Mouse (Mus musculus): Measurements from ENCODE around the gene Usf1.

Gene Usf1

DNA sequence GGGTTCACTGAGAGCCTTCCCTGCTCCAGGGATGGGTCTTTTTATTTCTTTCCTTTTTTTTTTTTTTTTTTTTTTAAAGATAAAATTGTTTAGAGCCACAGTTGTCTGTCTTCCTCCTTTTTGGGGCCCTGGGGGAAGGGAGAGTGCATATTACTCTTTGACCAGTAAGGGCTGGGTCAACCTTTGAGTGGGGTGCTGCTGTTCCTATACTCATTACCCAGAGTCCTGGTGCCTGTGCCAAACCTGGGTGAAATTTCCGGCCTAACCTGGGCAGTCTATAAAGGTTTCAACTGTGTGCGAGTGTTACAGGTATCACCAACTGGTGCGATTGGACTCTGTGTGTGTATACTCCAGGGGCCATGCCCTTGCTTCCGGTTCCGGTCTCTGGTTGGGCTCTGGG, 7.5 kb downstream of the Usf1 start, which contains the start of gene Tstd1:
TSS of gene Tstd1 (plus strand) at position 213 of the 400 bp plus-strand sequence.
- DNase-seq (ENCODE audit: low spot score in 2 of 2) = no peak

DNA sequence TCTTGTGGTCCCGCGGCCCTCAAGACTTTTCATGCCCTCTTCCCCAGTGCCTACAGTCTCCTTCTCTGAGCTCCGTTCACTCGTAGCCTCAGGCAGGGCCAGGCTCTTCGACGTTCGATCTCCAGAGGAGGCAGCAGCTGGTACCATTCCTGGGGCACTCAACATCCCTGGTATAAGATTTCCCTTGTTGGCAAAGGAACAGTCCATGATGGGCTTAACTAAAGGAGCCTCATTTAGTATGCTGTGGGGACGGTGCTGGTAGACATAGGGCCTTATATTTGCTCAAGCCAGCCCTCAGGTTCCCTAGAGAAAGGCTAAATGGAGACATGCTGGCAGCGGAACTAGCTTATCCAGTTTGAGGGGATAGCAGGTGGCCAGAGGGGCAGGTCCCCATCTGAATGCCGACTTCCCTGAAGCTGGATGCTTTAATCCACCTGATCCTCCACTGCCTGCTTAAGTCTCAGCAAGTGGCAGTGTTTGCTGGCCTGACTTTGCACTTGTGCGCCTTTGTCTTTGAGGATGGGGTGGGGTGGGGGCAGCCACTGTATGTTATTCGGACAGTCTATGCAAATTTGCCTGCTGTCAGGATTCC, 8.3 kb downstream of the Usf1 start:
- DNase-seq (ENCODE audit: low spot score in 2 of 2) = no peak

DNA sequence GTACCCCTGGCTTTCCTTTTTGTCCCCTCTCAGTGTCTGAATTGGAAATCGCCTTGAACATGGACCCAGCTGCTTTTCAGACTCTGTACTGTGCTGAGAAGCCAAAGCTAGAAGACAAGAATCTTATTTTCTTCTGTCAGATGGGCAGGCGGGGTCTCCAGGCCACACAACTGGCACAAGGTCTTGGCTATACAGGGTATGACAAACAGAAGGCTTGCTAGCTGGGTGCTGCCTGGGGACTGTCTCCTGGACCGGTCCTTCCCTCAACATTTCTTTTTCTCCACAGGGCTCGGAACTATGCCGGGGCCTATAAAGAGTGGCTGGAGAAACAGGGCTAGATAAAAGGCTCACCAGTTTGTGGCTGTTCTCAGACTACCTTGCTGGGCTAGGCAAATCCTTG, 8.8 kb downstream of the Usf1 start:
- DNase-seq (ENCODE audit: low spot score in 2 of 2) = no peak

DNA sequence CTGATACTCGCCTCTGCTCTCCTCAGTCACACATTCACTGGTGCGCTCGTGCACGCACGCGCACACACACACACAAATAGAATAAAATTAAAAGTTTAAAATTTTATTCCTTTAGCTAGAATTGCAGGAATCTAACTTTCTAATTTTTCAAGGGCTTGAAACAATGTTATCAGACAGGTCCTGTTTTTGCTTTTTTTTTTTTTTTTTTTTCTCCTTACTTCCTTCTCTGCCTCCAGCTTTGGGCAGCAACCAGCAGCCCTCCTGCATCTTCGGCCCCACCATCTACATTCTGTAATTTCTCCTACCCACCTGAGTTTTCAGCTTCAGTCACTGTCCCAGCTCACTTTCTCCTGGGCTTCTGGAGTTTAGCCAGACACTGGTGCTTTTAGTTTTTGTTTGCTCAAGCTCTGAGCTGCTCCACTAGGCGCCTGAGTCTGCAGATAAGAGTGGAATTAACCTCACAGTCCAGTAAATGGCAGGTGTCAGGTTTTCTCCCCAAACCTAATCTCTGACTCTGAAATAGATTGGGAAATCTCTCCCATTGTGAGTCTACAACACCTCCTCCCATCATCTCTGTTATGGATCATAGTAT, 11.5 kb downstream of the Usf1 start:
- no peak for DNase-seq (ENCODE audit: low spot score in 2 of 2)

DNA sequence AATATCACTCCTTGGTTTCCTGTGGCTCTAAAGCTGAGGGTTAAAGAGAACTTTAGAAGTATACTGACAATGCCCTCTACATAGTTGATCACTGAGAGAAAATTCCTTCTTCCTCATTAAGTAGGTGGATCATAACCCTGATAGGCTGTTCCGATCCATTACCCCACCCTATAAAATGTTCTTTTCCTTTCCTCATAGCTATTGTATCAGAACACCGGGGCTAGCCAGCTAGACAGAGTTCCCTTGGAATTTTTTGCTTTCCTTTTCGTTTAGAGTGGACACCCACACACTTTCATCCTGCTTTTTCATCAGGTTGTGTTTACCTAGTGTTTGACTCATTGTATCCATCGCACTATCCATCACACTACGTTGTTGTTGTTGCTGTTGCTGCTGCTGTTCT, 13.5 kb downstream of the Usf1 start:
- no peak for DNase-seq (ENCODE audit: low spot score in 2 of 2)

DNA sequence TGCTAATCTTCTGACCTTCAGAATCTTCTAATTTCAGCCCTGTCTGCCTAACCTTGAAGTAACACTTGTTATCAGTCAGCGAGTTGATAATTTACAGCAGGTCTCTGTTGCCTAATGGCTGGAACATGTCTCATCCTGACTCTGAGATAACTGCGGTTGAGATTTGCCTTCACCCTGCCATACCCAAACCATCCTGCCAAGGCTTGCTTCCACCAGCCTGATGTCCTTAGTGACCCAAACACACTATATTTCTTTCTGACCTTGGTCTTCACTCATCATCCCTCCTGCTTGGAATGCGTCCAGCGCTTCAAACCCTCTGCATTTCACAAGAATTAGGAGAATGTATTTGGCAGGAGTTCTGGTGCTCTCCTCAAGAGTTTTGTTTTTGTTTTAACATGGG, 14.0 kb downstream of the Usf1 start:
- DNase-seq (ENCODE audit: low spot score in 2 of 2) = no peak

DNA sequence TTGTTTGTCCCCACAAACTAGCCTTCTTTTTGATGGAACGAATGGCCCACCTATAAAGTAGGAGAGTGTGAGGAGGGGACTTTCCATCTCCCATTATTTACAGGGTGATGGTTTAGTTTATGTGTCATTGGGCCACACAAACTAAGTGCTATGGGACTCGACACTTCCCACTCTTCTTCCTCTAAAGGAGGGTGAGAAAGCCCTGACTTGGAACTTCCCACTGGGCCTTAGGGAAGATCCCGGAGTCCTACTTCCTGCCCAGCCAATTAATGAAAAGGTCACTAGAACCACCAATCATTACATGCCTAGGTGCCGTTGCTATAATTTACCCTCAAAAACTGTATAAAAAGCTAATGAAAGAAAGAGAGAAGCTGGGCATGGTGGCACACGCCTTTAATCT, 21.0 kb downstream of the Usf1 start:
- no peak for DNase-seq (ENCODE audit: low spot score in 2 of 2)

DNA sequence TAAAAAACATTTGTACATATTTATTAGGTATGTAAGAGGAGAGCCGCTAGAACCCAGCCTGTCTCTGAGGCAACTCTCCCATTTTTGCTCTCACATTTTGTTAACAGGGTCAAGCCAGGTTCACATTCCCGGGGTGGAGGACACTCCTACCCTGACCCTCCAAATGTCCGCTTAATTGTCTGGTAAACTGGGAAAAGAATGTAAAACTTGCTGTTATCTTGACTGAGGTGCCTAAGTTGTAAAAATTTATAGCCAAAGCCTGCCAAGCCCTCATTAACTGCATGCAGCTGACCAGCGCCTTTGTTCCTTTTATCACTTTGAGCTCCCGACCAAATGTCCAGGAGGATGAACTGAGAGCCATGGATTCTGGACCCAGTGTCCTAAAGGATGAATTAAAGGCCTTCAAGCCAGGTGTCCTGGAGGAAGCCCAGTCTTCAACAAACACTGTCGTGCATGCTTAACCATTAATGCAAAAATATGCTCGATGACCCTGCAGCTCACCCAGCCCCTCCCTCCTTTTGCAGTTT, 24.2 kb downstream of the Usf1 start:
- no peak for DNase-seq (ENCODE audit: low spot score in 2 of 2)

DNA sequence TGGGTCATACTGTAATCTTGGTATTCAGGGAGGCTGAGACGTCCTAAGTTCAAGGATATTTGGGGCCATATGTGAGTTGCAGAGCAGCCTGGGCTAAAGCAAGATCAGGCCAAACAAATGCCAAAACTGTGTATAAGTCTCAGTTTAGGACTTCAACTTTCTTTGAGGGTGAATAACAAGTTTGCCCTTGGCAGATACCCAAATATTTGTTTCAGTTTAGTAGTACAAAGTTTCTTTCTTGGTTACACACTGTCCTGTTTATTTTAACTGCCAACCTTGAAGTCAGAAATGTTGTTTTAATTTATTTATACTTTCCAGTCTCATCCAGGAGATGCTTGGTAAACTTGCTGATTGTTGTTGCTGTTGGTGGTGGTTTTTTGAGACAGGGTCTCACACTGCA, 24.9 kb downstream of the Usf1 start:
- DNase-seq (ENCODE audit: low spot score in 2 of 2) = no peak

DNA sequence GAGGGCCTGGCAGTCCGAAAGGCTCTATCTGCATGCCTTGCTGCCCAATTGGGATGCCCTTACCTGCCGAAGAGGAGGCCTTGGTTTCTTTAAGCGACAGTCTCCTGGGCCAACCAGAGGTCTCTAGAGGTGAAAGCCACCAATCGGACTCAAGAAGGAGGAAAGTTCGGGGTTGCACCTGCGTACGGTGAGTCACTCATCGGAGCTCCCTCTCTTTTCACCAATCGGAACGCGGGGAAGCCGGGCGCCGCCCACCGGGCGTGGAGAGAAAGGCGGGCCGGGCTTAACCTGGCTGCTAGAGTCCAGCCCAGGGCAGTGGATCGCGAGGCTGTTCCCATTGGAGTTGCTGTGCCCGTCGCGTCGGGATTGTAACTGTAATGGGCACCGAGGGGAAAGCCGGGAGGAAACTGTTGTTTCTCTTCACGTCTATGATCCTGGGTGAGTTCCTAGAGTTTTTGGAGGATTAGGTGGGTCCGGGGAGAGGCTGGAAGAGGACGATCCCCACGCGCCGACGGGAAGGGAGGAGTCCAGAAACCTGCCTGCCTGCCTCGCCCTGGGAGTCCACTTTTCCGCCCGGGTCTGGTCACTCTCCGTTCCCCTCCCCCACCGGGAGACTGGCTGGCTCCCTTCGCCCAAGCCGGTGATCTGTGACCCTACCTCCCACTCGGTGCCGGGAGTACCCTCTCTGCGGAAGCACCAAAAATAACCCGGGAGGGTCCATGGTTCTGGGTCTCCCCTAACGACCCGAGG, 26.3 kb downstream of the Usf1 start, which contains the start of gene F11r:
TSS of gene F11r (plus strand) at position 272 of the 750 bp plus-strand sequence.
- DNase-seq (ENCODE audit: low spot score in 2 of 2) = peak; percentile 39 to 55

DNA sequence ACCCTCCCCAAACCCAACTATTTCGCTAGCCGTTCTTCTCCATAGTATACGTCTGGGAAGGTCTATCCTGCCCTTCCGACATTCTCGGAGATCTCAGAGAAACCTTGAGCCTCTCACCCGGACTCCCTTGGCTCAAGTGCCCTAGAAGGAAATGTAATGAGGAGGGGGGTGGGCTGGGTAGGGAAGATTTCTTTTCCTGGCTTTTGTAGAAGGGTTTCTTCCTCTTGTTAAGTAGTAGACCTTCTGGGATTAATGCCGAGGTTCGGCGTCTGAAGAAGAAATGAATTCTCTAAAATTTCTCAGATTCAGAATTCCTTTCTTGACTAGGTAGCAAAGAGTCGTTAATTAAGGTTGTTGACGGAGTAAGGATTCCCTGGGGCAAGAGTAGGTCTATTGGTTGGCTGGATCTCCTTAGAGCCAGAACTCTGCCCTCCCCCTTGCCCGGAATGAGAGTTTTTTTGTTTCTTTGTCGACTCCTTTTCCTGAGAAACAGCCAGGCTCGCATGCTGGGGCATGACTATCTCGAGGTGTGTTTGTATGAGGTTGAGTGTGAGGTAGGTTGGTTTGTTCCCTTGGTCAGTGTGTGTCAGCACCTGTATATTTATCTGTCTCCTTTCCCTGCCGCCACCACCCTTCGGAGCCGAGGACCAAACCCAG, 27.0 kb downstream of the Usf1 start:
- no peak for DNase-seq (ENCODE audit: low spot score in 2 of 2)

DNA sequence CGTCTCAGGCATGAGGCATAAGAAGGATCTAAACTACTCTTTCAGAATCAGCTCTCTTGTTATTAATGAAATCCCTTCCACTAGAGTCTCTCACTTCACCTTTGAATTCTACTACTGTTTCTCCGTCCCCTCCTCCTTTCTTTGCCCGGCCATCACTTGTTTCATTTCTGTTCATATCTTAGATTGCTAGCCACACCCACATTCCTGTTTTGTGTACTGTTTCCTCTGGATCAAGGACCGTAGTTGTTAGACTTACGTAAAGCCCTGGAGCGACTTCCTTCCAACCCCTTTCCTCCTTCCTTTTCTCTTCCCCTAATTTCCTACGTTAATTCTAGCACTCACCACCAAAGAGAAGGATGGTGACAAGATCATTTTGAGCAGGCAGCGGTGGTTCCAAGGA, 28.0 kb downstream of the Usf1 start:
- no peak for DNase-seq (ENCODE audit: low spot score in 2 of 2)

DNA sequence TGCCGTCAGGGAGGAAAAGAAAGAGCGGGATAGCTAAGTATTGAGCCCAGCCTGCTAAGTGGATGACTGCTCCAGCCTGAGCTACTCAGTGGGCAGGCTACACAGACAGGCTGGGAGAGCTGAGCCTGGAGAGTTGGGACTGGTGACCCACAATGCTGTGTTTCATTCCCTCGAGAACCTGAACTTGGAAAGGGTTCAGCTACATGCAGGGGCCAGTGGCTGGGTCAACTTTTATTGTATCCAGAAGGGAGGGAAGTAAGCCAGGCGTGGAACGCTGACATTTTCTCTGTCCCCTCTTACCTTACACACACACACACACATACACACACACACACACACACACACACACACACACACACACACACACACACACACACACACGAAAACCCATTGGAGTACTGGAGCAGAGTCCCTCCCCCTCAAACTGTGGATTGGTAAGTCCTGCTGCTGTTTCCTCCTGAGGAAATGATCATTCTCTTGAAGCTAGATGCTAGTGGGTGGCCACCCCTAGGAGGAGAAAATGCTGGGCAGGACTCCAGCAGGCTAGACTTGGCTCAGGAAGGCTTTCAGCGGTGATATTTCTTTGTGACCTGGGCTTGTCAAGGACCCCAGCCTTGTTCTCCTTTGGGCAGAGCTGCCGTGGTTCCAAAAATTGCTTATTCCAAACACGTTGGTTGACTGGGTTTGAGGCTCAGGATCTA, 29.1 kb downstream of the Usf1 start:
- DNase-seq (ENCODE audit: low spot score in 2 of 2) = no peak

DNA sequence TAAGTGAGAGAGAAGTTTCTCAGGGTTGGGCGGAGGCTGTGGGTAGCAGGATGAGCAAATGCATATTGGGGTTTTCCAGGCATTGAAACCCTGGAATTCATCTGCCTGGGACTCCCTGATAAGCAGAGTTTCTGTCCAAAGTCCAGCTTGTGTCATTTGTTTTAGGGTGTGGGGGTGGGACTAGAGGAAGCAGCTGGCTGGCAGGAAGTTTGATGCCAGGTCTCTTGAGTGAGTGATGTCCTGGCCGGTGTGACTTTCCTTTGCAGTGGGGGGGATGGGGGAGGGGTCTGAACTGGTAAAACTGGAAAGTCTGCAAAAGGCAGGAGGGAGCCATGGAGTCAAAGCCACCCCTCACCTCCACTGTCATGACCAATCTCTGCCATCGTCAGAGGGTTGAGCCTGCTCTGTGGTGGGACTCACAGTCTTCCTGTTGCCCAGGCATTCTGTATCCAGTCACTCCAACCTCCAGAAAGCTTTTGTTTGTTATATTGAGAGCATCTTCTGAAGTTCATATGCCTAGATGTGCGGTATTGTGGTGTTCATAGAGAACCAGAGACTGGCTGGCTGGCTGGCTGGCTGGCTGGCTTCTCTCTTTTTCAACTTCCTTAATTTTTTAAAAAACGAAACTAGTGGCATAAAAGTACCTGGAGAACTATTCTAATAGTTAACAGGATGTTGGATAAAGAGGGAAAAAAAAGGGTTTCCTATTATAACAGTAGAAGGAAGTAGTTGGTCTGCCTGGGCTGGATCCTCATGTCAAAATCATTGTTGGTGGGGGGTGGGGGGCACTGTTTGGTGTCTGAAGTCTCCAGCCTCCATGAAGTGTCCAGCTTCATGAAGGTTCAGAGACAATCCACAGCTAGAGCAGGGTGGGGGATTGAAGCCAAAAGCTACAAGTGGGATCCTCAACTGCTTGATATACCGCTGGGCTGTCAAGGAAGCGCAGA, 30.6 kb downstream of the Usf1 start:
- no peak for DNase-seq (ENCODE audit: low spot score in 2 of 2)

DNA sequence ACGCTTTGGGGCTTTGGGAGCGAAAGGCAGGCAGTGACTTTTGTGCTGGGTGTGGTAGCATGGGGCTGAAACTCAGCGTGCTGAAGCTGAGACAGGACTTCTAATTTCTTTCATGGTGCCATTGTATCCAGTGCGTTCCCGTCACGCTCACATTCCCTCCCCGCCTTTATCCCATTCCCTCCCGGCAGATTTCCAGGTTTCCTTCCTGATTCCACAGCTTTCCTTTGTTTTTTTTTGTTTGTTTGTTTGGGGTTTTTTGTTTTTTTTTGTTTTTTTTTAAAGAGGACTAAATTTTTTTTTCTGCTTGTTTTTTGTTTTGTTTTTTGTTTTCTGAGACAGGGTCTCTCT, 31.3 kb downstream of the Usf1 start:
- no peak for DNase-seq (ENCODE audit: low spot score in 2 of 2)

DNA sequence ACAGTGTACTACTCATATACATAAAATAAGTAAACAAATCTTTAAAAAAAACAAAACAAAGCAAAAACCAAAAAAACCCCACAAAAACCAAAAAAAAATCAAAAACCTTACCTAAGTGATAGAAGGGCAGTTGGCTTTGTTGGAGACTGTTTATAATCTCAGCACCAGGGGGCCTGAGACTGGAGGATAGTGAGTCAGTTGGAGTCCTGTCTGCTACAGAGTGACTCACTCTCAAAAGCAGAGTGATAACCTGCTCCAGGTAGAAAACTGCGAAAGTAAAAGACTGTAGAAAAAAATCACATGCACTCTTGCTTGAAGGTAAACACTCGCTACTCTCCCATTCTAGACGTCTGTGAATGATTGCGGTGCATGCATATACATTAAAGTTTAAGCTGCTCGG, 33.9 kb downstream of the Usf1 start:
- DNase-seq (ENCODE audit: low spot score in 2 of 2) = no peak

DNA sequence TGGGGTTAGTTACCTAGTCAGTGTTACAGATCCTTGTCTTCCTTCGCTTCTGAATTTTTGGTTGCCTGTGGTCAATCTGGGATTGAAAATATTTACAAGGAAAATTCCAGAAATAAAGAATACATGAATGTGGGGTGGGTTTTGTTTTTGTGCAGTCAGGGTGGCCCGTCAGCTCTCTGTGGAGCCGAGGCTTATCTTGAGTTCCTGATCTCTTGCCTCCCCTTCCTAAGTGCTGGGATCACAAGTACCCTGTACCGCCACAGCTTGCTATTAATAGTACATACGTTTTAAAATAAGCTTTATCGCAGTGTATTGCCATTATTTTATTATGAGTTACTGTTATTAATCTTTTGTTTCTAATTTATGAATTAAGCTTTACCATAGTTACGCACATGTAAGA, 35.7 kb downstream of the Usf1 start:
- no peak for DNase-seq (ENCODE audit: low spot score in 2 of 2)

DNA sequence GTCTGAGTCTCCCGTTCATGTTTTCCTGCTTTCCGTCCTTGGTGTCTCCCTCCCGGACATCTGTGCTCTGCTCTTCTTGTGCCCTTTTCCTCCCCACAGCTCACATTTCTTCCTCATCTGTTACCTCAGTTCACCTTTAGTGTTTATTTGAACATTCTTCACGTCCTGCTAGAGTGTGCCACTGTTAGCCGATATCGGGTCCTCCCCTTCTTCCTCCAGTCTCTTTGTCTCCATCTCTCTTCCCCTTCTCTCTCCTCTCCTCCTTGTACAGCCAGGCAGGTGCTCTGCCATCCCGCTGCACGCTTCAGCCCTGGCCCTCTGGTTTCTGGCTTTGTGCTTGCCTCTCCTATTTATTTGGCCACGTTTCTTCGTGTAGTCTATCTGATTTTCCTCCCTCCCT, 36.6 kb downstream of the Usf1 start:
- no peak for DNase-seq (ENCODE audit: low spot score in 2 of 2)

DNA sequence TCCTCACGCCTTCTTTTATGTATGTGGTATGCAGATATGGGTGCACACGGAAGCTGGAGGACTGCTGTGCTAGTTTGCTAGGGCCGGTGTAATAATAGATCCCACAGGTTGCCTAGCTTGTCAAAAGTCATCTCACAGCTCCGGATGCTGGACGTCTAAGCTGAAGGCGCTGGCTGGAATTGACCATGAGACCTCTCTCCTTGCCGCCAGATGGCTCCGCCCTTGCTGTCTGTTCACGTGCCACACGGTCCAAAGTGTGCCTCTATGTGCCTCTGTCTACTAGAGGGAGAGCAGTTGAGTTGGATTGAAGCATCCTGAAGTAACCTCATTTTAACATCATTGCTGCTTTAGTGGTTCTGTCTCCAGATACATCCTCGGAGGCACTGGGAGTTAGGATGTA, 38.9 kb downstream of the Usf1 start:
- DNase-seq (ENCODE audit: low spot score in 2 of 2) = no peak

DNA sequence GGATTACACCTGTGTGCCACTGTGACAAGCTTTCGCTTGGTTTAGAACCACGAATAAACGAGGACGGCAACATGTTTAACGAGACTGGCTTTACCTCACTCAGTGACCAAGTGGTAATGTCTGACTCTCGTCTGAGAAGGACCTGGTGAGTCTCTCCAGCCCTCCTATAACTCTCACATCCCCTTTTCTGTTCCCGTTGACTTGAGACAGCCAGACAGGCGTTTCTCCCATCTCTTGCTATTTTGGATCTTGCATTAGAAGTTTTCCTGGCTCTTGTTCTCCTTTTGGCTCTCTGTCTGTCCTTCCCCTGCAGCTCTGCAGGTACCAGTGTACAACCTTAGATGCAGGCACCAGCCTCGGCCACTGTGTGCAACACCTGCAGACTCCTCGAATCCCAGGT, 39.9 kb downstream of the Usf1 start:
- no peak for DNase-seq (ENCODE audit: low spot score in 2 of 2)

DNA sequence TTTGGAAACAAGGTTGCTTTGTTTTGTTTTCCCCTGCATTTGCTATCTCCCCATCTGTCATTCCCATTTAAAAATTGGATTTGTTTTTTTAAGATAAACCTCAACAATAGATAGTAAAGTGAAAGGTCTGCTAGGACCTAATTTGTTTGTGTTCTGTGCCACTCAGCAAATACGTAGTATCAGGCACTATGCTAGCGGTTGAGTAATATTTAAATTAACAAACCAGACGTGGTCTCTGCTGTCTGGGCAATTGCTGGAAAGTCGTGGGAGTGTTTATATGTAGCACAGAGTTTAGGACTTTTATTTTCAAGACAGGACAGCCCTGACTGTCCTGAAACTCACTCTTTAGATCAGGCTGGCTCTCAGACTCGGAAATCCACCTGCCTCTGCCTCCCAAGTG, 41.4 kb downstream of the Usf1 start:
- DNase-seq (ENCODE audit: low spot score in 2 of 2) = no peak

Measured in spleen, postnatal 14 days (tissue).